Mouse (Mus musculus) adrenal gland, adult (tissue): ENCODE results near the gene Zfp93.
"Not testable (repeated sequence)": the region's sequence is repeated elsewhere in the genome, so short reads cannot be mapped to it uniquely, and the experiment has no call there.

ENCODE experiments used
- DNase-seq, 2 experiments: peaks; one replicate each; pipeline ENCODE4 v3.0.0; 2022 to 2023; ENCODE audit warnings: low spot score in 1 of 2; ENCODE audit not compliant: inconsistent age in 2 of 2

The Zfp93 gene

DNA sequence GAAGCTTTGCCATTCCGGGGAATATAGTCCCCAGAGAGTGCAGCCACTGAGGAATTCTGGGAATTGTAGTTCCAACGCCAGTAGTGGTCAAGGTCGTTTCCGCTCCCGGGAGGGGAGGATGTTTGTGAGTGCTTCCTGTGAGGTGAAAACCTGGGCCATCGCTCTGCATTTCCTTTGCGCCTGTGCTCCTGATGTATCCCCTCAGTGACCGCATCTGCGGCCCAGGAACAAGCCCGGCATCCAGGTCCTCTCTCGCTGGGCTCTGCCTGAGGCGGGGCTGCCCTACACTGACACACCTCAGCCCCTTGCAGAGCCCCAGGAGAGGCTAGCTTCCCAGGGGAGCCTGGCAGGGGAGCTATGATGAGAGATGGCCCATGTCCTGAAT lies at the start of gene Zfp93:
Zfp93 (plus strand) TSS at position 133 of the 385 bp plus-strand sequence.
- DNase-seq: peak; percentile 85 to 93

DNA sequence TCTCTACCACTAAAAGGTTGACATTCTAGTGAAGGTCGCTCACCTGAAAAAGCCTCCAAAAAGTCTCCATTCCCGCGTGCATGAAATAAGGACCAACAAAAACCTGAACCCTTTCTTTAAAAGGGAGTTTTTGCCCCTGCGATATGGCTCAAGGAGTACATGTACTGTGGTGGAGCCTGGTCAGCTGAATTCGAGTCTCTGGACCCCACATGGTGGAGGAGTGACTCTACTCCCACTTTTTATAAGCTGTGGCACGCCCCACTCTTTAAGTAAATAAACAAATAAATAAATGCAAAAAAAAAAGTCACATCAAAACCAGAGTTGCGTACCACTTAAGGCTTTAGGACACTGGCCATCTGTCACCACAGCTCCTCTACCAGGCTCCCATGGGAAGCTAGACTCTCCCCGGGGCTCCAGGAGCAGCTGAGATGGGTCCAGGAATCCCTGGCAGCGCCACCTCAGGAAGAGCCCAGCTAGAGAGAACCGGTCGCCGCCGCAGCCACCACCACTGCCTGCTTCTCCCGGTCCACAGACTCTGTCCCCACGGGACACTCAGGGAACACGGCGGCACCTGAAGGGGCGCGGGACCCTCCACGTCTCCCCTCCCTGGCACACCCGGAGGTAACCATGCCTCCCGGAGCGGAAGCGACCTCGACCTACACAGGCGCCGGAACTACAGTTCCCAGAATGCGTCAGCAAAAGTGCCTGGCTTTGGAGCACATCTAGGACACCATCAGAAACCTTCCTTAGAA lies 33.0 kb upstream of the Zfp93 start, which contains the start of gene Zfp109:
Zfp109 (minus strand) TSS at position 521 of the 752 bp plus-strand sequence.
- peak; percentile 67 to 89 for DNase-seq

DNA sequence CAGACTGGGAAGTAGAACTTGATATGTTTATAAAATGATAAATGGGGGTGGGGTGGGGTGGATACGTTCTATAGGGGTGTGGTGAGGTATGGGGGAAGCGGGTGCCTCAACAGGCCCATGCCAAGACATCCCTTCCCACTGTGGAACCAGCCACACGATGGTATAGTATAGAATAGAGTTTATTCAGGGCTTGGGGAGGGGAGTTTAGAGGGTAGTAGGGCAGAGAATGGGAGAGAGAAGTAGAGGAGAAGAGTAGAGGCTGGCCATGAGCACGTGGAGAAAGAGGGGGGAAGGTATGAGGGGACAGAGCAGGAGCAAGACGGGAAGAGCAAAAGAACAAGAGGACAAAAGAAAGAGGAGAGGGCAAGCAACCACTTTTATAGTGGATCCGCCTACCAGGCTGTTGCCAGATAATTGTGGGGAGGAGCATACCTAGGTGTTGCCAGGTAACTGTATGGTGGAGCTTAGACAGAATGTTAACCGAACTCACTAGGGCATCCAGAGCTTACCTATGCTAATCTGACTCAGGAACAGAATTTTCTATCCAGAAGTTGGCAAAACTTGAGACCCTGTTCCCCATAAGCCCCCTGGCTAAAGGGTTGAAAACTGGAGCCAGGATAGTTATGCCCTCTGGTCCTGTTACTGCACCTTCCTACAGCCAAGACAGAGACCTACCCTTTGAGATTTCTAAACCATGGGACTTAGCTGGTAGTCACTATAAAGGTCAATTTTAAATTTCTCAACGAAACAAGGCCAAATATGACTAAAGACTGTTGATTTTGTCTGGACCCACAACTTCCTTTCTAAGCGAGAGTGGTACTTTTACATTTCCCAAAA lies 16.2 kb upstream of the Zfp93 start:
- DNase-seq: no peak

DNA sequence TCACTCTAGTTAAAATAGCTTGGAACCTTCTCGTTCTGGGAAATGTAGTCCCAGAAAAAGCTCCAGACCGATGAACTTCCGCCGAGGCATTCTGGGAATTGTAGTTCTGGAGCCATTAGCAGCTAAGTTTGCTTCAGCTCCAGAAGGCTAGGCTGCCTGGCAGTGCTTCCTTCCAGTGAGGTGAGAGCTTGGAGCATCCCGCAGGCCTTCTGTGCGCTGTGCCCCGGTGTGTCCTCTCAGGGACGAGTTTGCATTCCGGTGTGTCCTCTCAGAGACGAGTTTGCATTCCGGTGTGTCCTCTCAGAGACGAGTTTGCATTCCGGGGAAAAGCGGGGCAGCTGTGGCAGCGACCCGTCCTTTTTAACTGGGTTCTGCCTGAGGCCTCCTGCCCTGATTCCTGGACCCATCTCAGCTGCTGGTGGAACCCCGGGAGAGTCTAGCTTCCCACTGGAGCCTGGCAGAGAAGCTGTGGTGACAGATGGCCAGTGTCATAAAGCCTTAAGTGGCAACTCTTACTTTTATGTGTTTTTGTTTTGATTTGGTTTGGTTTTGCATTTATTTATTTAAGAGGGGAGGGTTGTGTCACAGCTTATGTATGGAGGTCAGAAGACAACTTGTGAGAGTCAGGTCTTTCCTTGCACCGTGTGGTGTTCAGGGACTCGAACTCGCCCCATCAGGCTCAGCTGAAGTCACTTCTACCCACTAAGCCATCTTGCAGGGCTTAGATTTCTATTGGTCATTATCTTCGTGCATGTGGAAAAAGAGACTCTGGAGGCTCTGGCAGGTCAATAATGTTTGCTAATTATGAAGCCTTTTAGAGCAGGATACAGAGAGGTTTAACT lies 15.4 kb upstream of the Zfp93 start, which contains the start of gene Zfp108:
Zfp108 (plus strand) TSS at position 162 of the 842 bp plus-strand sequence.
- DNase-seq: peak; percentile 85 to 95

DNA sequence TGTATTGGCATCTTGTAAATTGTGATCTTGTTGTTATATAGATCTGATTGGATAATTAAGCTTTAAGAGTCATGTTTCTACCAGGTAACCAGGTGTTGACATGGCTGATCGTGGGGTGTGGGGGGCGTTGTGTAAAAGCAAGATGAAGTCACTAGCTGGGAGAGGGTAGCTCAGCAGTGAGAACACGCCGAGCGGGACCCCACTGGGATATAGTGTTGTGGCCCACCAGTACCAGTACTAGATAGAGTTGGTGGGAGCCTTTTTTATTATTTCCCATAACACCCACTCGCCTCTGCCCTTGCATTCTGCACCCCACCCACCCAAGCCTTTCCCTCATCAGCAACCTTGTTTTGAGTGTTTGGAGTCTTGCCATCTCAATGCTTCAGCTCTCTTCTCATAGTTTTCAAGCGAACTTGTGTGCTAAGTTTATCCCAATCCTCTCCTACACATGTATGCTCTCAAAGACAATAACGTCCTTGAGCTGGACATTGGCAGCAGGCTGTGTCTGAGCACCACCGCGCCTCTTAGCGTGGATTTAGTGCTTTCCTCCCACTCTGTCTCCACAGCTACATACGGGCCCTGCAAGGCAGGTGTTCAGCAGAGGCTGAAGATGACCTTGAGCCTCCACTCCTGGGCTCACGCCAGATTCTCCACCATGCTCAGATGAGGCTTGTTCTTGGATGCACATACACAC lies 10.8 kb upstream of the Zfp93 start:
- DNase-seq: no peak

DNA sequence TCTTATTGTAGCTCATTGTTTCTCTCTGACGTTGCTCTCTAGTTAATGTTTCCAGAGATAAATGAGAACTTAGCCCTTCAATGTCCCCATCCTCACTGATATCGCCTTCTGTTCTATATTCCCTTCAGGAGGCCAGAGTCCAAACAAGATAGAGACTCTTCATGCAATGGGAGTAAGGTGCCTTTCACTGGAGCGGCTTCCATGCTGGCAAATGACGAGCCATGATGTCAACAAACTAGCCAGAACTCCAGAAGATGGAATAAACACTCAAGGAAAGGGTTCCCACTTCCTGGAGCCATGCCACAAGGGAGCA lies 10.3 kb upstream of the Zfp93 start:
- DNase-seq: no peak

DNA sequence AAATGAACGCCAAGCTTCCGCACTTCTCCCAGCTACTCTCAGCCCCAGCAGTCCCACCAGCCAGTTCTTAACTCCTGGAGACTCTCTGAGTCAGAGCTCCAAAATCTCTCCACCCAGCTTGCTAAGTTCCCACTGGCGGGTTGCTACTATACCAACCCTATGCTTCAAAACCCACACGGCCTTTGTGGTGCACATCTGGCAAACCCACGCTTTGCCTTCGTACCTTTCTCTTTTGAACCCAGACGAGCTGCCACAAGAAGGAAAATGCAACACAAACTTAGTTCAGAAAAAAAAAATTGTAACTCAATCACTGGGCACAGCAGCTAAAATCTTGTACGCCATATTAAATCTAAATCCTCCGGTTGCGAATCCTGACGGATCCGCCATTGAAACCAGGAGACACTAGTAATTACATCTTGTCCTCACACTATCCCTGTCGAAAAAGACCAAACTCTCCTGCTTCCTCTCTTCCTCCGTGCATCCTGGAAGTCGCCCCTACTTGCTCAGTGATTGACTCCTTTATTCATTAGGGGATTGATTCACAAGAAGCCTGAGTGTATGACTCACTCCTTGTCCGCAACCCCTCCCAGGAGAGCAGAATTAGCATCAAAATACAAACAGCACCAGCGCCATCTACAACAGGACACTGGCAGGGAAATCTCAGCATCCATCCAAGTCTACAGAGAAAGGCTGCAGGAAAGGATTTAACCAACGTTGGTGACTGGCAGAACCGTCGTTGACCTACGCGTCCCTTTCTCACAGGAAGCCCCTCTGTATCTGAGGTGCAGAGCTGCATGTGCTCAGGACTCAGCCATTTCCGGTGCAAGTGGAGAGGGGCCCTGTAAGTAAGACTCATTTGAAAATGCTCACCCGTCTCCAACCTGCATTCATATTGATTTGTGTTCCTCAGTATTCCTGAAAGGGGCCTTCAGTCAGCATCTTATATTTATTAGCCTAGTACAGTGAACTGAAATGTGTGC lies 1.8 kb upstream of the Zfp93 start:
- DNase-seq: no peak

DNA sequence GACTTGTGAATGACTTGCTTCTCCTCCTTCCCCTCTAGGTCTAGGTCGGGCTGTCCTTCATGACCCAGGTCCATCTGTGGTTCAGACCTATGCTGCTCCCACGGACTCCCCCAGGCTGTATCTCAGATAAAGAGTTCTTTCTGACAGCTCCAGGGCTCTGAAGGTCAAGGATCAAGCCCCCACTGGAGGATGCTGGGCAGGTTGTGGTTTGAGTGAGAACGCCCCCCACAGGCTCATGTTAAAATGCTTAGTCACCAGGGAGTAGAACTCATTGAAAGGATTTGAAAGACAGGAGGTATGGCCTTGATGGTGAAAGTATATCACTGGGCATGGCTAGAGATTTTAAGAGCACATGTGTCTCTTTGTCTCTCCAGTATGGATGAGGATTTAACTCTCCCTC lies 964 bp upstream of the Zfp93 start:
- no peak for DNase-seq

DNA sequence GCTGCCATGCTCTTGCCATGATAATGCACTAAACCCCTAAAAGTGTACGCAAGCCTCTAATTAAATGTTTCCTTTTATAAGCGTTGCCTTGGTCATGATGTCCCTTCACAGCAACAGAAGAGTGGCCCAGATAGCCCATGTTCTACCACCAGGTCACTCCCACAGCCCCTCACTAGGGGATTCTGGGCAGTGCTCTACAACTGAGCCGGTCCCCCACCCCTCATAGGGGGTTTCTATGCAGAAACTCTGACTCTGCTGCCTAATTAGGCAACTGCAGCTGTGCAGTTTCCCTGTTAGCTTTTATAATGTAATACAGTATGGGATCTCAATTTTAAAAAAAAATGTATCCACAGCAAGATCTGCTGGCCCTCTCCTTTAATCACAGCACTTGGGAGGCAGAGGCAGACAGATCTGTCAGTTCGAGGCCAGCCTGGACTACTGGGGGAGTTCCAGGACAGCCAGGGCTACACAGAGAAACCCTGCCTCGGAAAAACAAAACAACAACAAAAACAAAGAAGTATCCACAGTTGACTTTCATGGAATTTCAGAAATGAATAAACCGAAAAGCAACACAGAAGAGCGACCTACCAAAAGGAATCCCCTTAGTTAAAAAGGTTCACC lies 443 bp upstream of the Zfp93 start:
- DNase-seq: no peak

DNA sequence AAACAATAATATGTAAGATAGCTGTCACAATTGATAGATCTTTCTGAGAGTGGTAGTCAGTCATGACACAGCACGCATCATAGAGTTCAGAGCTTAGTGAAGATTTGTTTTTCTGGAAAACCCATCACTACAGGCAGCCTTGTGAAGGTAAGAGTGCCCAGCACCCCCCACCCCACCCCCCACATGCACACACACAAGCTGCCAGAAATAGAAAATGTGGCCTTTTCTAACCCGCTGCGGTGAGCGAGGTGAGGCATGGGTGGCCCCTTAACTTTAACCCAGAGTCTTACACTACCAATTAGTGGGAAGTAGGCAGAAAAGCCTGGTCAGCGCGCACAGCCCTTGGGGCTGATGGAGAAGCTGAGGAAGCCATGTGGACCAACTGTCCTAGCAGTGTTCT lies 971 bp downstream of the Zfp93 start:
- DNase-seq: no peak

DNA sequence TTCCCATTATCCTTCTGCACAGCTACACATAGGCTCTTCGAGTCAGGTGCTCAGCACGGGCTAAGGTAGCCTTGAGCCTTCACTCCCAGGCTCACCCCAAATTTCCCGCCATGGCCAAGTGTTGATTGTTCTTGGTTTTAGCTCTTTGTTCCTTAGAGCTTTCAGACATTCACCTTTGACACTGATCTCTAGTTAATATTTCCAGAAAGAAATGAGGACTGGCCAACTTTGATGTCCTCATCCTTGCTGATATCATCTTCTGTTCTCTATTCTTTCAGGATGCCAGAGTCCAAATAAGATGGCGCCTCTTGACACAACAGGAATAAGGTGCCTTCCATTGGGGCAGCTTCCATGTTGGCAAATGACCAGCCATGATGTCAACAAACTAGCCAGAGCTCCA lies 4.2 kb downstream of the Zfp93 start:
- DNase-seq: no peak

DNA sequence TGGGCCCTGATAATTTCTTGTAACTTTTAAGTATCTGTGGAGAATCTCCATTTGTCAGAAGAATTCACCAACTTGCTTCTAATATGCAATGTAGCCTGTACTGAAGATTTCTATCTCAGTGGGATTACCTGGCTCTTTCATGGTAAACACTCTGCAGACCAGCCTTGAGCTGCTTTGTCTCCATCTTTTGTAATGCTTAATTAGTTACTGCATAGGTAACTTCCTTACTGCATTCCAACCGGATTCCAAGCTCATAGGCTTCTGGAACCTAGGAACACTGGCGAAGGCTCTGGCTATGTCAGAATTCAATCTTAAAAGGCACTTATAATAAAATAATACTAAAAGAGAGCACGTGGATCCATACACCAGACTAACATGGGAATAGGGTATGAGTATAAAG lies 8.6 kb downstream of the Zfp93 start:
- DNase-seq: not testable (repeated sequence)

DNA sequence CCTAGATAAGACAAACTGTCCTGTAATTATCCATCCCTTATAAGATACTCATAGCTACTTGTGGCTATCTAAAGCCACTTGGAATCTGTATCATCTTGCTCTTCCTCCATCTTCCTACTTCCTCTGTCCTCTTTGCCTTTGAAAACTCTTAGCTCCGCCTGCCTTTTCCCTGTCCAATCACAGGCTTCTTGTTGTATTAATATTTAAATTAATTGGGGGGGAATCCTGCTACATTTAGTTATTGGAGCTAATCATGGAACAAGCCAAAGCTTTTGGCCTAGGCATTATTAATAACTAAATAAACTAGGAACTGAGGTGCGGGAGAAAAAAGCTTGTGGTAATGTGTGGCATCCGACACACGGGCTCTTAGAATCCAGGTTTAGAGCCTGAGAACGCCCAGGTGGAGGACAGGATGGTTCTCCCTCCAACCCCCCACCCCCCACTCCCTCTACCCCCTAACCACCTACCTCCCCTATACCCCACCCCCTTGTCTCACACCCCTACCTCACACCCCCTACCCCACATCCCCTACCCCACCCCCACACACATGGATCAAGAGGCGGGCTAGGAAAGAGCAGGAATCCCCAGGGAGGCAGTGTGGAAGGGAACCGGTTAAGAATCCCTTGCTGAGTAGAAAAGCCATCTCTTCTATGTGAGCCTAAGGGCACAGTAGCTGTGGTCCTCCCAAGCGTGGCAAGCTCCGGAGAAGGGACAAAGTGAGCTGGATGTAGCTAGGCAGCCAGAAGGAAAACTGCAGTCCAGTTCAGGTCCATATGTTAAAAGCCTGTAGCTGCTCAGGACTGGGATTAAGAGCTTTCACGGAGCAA lies 10.0 kb downstream of the Zfp93 start:
- no peak for DNase-seq

DNA sequence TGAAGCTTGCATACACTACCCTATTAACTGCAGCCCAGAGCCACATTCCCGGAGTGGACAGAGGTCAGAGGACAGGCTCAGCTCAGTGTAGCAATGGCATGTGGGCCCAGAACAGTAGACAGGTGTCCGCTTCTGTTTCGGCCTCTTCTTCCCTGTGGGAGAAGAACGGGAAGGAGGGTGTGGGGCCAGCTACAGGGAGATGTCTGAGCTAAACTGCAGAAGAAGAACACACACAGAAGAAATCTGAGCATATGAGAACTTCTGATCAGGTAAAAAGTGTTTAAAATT lies 10.6 kb downstream of the Zfp93 start:
- no peak for DNase-seq

DNA sequence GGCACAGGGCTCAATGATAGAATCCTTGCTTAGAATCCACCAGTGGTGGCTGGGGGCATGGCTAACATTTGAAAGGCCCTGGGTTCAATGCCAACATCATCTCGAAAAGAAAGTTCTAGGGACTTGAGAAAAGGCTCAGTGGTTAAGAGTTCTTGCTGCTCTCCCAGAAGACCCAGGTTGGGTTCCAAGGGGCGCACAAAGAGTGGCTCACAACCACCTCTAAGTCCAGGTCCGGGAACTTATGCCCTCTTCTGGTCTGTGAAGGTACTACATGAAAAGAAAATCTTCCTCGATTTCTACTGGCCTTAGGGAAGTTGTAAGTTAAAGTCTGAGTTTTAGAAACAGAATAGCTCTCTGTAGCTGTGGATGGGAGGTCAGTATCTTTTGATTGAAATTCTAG lies 15.9 kb downstream of the Zfp93 start:
- DNase-seq: no peak

DNA sequence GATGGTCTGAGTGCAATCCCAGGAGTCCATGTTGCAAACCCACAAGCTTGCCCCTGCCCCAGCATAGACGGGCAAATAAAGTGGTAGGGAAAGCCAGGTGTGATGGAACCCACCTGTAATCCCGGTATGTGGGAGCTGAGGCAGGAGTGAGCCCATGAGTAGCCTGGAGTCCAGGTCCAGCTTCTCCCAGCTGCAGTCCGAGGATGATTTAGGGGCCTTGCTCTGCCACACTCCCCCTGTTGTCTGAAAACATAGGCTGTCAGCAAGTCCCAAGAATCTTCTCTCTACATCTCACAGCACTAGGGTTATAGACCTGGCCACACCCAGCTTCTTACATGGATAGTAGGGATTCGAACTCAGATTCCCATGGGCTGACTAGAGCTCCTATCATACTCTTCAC lies 16.7 kb downstream of the Zfp93 start:
- DNase-seq: no peak

DNA sequence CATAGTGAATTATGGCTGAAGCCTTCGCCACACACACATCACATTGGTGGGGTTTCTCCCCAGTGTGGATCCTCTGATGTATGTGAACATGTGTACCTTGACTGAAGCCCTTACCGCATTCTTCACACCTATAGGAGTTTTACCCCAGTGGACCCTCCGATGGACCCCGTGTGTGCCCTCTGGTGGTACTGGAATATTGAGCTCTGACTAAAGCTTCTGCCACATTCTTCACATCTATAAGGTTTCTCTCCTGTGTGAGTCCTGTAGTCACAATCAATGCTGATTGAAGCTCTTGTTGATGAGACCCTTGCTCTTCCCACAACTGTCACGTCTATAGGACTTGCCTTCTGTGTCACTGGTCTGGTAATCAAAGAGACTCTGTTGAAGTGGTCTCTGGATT lies 17.4 kb downstream of the Zfp93 start:
- DNase-seq: no peak

DNA sequence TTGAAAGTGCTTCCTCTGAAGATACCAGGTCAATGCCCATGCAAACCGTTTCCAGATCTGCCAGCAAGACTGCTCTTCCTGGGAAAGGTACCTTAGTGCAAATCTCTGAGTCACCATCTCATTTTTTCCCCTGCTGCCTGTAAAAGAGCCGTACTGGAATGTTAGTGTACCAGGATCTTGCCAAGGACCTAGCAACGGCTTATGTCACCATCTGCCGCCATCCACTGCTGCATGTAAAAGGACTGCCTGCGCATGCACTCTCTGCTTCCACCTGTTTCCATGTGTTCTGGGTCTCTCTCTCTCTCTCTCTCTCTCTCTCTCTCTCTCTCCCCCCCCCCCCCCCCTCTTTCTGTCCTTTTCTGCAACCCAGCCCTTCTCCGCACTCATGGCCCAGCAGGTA lies 18.3 kb downstream of the Zfp93 start:
- DNase-seq: no peak
